Mouse (Mus musculus) brain, embryonic 14.5 days (tissue): ENCODE data around the gene Jmjd8.

Source experiments
- CTCF ChIP-seq: fragments of 200-500 bp; IDR thresholded peaks from 2 replicates; pipeline ENCODE4 v1.5.1; 2012; ENCODE audit warnings: inconsistent platforms, mild to moderate bottlenecking, moderate library complexity, borderline replicate concordance; ENCODE audit not compliant: insufficient read depth, insufficient read length; ENCODE audit errors: extremely low read depth
- POLR2A ChIP-seq: fragments of 200-500 bp; IDR thresholded peaks from 2 replicates; pipeline ENCODE4 v1.6.1; 2012; ENCODE audit warnings: mild to moderate bottlenecking, inconsistent platforms, borderline replicate concordance; ENCODE audit not compliant: poor library complexity, insufficient read depth, insufficient read length, severe bottlenecking; ENCODE audit errors: extremely low read depth

DNA sequence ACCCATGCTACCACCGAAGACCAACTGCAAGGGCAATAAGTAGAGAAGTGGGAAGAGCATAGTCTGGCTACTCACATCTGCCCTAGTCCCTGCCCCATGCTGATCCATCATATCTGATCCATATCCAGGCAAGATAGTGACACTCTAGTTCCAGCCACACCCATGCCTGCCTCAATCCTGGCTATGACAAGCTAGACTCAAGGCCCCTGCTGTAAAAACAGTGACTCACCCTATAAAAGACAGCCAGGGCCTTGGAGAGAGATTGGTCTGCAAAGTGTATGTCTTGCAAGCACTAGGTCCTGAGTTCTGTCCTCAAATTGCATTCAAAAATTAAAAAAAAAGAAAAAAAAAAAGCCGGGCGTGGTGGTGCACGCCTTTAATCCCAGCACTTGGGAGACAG is 22.2 kb upstream of the Jmjd8 start:
- TF ChIP-seq POLR2A (no peak), CTCF (no peak)
